Mouse (Mus musculus): ENCODE data around the gene Stra8. TPM values are rescaled to one million over a fixed set of nuclear protein-coding genes. Genes with fewer than 3 reads are reported as not detected.

Stra8 gene
- polyA plus RNA-seq, 1 experiment from 2014 or later, result not detected

- WGBS, result 46% methylated on average over 2 of the region's 2 CpGs
- ATAC-seq, result no peak
- peaks cover 10% of the 10 kb centered on the region for H3K4me1 ChIP-seq (ENCODE audit: control insufficient read depth, insufficient read depth, low read depth, low read length)
These were observed 12.8 kb upstream of the Stra8 start for GRCm38 (mm10) chr6:34907121-34907614.

GRCm38 (mm10) chr6:34907696-34908260, 12.2 kb upstream of the Stra8 start:
- Histone ChIP-seq H3K4me1 (ENCODE audit: control insufficient read depth, insufficient read depth, low read depth, low read length) (peaks cover 10% of the 10 kb centered on the region), H3K9me3 (ENCODE audit: control insufficient read depth, low read length) (no peaks in the 10 kb centered on the region), H3K4me3 (ENCODE audit: low read length) (no peak overlapping the region), H3K36me3 (ENCODE audit: control insufficient read depth, insufficient read depth, low read length) (peaks cover 14% of the 10 kb centered on the region; the same call in 1 of the 2 replicates), H3K4me2 (ENCODE audit: low read length) (no peak overlapping the region), H3K27me3 (replicated peaks; ENCODE audit: control insufficient read depth, insufficient read depth, low read length) (no peaks in the 10 kb centered on the region), H3K27ac (ENCODE audit: low read depth, low read length) (no peak overlapping the region), H3K9ac (ENCODE audit: low read depth, low read length) (no peak overlapping the region)
- WGBS, result 87% methylated on average over 18 of the region's 18 CpGs
- ATAC-seq, result no peak

More at GRCm38 (mm10) chr6:34907121-34907614, 12.8 kb upstream of the Stra8 start:
- H3K9ac ChIP-seq (ENCODE audit: low read depth, low read length), result no peak overlapping the region
- H3K27ac ChIP-seq (ENCODE audit: low read depth, low read length), result no peak overlapping the region
- H3K27me3 ChIP-seq (replicated peaks; ENCODE audit: control insufficient read depth, insufficient read depth, low read length), result no peaks in the 10 kb centered on the region
- H3K4me3 ChIP-seq (ENCODE audit: low read length), result no peak overlapping the region
- no peaks in the 10 kb centered on the region for H3K9me3 ChIP-seq (ENCODE audit: control insufficient read depth, low read length)
- no peak overlapping the region for H3K4me2 ChIP-seq (ENCODE audit: low read length)
- peaks cover 17% of the 10 kb centered on the region; the same call in 1 of the 2 replicates for H3K36me3 ChIP-seq (ENCODE audit: control insufficient read depth, insufficient read depth, low read length)

- Histone ChIP-seq H3K9ac (ENCODE audit: low read depth, low read length) (peak overlapping the region; percentile 63), H3K4me3 (ENCODE audit: low read length) (peak overlapping the region; percentile 73), H3K27ac (ENCODE audit: low read depth, low read length) (peak overlapping the region; percentile 75), H3K4me2 (ENCODE audit: low read length) (peak overlapping the region; percentile 91), H3K27me3 (replicated peaks; ENCODE audit: control insufficient read depth, insufficient read depth, low read length) (no peaks in the 10 kb centered on the region), H3K36me3 (ENCODE audit: control insufficient read depth, insufficient read depth, low read length) (peaks cover 5% of the 10 kb centered on the region; the same call in 1 of the 2 replicates), H3K9me3 (ENCODE audit: control insufficient read depth, low read length) (no peaks in the 10 kb centered on the region), H3K4me1 (ENCODE audit: control insufficient read depth, insufficient read depth, low read depth, low read length) (peaks cover 10% of the 10 kb centered on the region)
- no peak for ATAC-seq
- WGBS, result 39% methylated on average over 8 of the region's 8 CpGs
These were observed 10.2 kb upstream of the Stra8 start for GRCm38 (mm10) chr6:34909631-34910345.

DNA sequence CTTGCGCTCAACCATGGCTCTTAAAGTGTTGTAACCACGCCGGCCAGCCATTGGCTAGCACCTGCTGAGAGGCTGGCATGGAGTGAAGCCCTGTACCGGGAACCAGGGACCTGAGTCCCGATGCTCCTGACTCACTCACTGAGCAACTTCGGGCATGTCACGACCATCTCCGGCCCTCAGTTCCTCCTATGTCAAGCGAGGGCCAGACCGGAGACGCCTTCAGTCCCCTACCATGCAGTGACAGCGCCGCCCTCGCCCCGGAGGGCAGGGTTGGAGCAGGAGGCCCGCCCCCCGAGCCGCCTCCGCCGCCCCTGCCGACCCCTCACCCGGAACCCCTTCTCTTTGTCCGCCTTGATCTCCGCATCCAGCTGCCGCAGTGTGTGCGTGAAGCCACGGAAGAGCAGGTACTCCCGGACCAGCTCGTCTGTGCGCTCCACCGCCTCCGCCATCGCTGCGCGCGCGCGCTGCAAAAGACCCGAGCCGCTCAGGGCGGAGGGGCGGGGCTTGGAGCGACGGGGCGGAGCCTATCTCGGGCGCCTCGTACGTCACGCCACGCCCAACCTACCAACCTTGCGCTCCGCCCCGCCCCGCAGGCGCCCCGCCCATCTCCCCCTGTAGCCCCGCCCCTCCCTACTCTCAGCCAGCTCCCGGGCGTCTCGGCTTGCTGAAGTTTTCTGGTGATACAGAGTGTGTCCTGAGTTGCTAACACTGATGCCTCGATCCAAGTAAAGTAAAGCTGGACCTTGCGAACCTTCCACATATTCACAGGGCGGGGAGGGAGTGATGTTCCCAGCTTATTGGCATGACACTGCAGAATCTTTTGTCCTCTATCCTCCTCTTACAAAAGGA, 9.4 kb upstream of the Stra8 start, which contains the start of gene Wdr91:
Gene Wdr91 (minus strand): TSS at position 506 of the 849 bp plus-strand sequence.
- 0% methylated on average over 49 of the region's 64 CpGs for WGBS
- peak within 1 kb of the TSS; percentile 63 for H3K9ac ChIP-seq (ENCODE audit: low read depth, low read length)
- peak; percentile 96 for ATAC-seq

DNA sequence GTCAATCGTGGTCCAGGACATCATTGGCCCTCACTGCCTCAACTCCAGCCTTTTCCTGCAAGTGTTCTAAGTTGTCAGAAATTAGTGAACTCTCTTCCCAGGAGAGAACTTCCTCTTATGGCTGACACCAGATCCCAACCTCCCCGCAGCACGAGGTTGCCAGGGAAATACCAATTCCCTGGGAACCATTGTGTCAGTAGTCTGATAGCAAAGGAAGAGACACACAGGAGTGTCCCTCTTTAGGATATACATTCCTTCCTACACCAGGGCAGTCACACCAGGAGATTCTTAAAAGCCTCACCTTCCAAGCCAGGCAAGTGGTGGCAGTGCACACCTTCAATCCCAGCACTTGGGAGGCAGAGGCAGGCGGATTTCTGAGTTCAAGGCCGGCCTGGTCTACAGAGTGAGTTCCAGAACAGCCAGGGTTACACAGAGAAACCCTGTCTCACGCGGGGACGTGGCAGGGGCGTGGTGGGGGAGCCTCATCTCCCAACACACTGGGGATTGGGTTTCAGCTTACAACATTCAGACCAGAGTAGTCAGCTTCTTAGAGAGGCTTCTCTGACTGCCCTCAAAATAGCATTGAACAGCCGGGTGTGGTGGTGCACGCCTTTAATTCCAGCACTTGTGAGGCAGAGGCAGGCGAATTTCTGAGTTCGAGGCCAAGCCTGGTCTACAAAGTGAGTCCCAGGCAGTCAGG, 6.5 kb upstream of the Stra8 start:
- 90% methylated on average over 13 of the region's 13 CpGs for WGBS
- Histone ChIP-seq H3K9ac (ENCODE audit: low read depth, low read length) (no peak overlapping the region), H3K27ac (ENCODE audit: low read depth, low read length) (no peak overlapping the region), H3K4me2 (ENCODE audit: low read length) (no peak overlapping the region), H3K4me3 (ENCODE audit: low read length) (no peak overlapping the region), H3K27me3 (replicated peaks; ENCODE audit: control insufficient read depth, insufficient read depth, low read length) (no peaks in the 10 kb centered on the region), H3K4me1 (ENCODE audit: control insufficient read depth, insufficient read depth, low read depth, low read length) (peaks cover 10% of the 10 kb centered on the region), H3K36me3 (ENCODE audit: control insufficient read depth, insufficient read depth, low read length) (no peaks in the 10 kb centered on the region), H3K9me3 (ENCODE audit: control insufficient read depth, low read length) (no peaks in the 10 kb centered on the region)
- no peak for ATAC-seq

More for the DNA sequence above, 9.4 kb upstream of the Stra8 start, which contains the start of gene Wdr91:
- Histone ChIP-seq H3K27ac (ENCODE audit: low read depth, low read length) (peak within 1 kb of the TSS; percentile 75), H3K4me2 (ENCODE audit: low read length) (peak within 1 kb of the TSS; percentile 91), H3K36me3 (ENCODE audit: control insufficient read depth, insufficient read depth, low read length) (0 out of 2 replicates have a peak, but pooled peaks cover 5% of the 10 kb centered on the region), H3K9me3 (ENCODE audit: control insufficient read depth, low read length) (no peaks in the 10 kb centered on the region), H3K27me3 (replicated peaks; ENCODE audit: control insufficient read depth, insufficient read depth, low read length) (no peaks in the 10 kb centered on the region), H3K4me3 (ENCODE audit: low read length) (peak within 1 kb of the TSS; percentile 73), H3K4me1 (ENCODE audit: control insufficient read depth, insufficient read depth, low read depth, low read length) (peaks cover 10% of the 10 kb centered on the region)

- WGBS, result 86% methylated on average over 3 of the region's 3 CpGs
- Histone ChIP-seq H3K9me3 (ENCODE audit: control insufficient read depth, low read length) (no peaks in the 10 kb centered on the region), H3K9ac (ENCODE audit: low read depth, low read length) (no peak overlapping the region), H3K4me3 (ENCODE audit: low read length) (no peak overlapping the region), H3K36me3 (ENCODE audit: control insufficient read depth, insufficient read depth, low read length) (no peaks in the 10 kb centered on the region), H3K27me3 (replicated peaks; ENCODE audit: control insufficient read depth, insufficient read depth, low read length) (no peaks in the 10 kb centered on the region), H3K4me1 (ENCODE audit: control insufficient read depth, insufficient read depth, low read depth, low read length) (peaks cover 5% of the 10 kb centered on the region), H3K27ac (ENCODE audit: low read depth, low read length) (no peak overlapping the region), H3K4me2 (ENCODE audit: low read length) (no peak overlapping the region)
- ATAC-seq, result no peak
These were observed 5.5 kb upstream of the Stra8 start for GRCm38 (mm10) chr6:34914462-34914861.

- Histone ChIP-seq H3K4me3 (ENCODE audit: low read length) (no peak overlapping the region), H3K27ac (ENCODE audit: low read depth, low read length) (no peak overlapping the region), H3K27me3 (replicated peaks; ENCODE audit: control insufficient read depth, insufficient read depth, low read length) (no peaks in the 10 kb centered on the region), H3K4me1 (ENCODE audit: control insufficient read depth, insufficient read depth, low read depth, low read length) (no peaks in the 10 kb centered on the region), H3K4me2 (ENCODE audit: low read length) (no peak overlapping the region), H3K9me3 (ENCODE audit: control insufficient read depth, low read length) (no peaks in the 10 kb centered on the region), H3K9ac (ENCODE audit: low read depth, low read length) (no peak overlapping the region), H3K36me3 (ENCODE audit: control insufficient read depth, insufficient read depth, low read length) (no peaks in the 10 kb centered on the region)
- no peak for ATAC-seq
- 90% methylated on average over 7 of the region's 7 CpGs for WGBS
These were observed 817 bp upstream of the Stra8 start for GRCm38 (mm10) chr6:34919146-34919545.

- Histone ChIP-seq H3K4me1 (ENCODE audit: control insufficient read depth, insufficient read depth, low read depth, low read length) (no peaks in the 10 kb centered on the region), H3K4me3 (ENCODE audit: low read length) (no peak overlapping the region), H3K9ac (ENCODE audit: low read depth, low read length) (no peak overlapping the region), H3K27ac (ENCODE audit: low read depth, low read length) (no peak overlapping the region), H3K9me3 (ENCODE audit: control insufficient read depth, low read length) (no peaks in the 10 kb centered on the region), H3K4me2 (ENCODE audit: low read length) (no peak overlapping the region), H3K27me3 (replicated peaks; ENCODE audit: control insufficient read depth, insufficient read depth, low read length) (no peaks in the 10 kb centered on the region), H3K36me3 (ENCODE audit: control insufficient read depth, insufficient read depth, low read length) (no peaks in the 10 kb centered on the region)
- ATAC-seq, result no peak
- WGBS, result 97% methylated on average over 12 of the region's 12 CpGs
These were observed 668 bp downstream of the Stra8 start for GRCm38 (mm10) chr6:34920631-34921030.

Measured in hindbrain, embryonic 16.5 days (tissue).